Mouse (Mus musculus): ENCODE measurements around the gene Etfrf1. TPM values are rescaled to one million over a fixed set of nuclear protein-coding genes. Genes with fewer than 3 reads are reported as not detected.

Gene Etfrf1
- total RNA-seq, 2 experiments from 2014 or later = 84.5 to 98.7 TPM

- intact Hi-C loops (cut with DNase I) = no loop called here
- no peak for DNase-seq
Observed at GRCm38 (mm10) chr6:145215826-145216225, 4.9 kb downstream of the Etfrf1 start.

- DNase-seq = no peak
- intact Hi-C loops (cut with DNase I) = no loop called here
Observed at GRCm38 (mm10) chr6:145224246-145224645, 13.3 kb downstream of the Etfrf1 start.

- no peak for DNase-seq
- intact Hi-C loops (cut with DNase I) = no loop called here
Observed at GRCm38 (mm10) chr6:145226296-145226695, 15.4 kb downstream of the Etfrf1 start.

GRCm38 (mm10) chr6:145234391-145234790 lies 23.5 kb downstream of the Etfrf1 start:
- intact Hi-C loops (cut with DNase I) = no loop called here
- DNase-seq = no peak

GRCm38 (mm10) chr6:145235367-145235766 lies 24.4 kb downstream of the Etfrf1 start:
- DNase-seq = no peak
- intact Hi-C loops (cut with DNase I) = no loop called here

GRCm38 (mm10) chr6:145237148-145237547 lies 26.2 kb downstream of the Etfrf1 start:
- DNase-seq = no peak
- intact Hi-C loops (cut with DNase I) = no loop called here

GRCm38 (mm10) chr6:145240285-145240684 lies 29.4 kb downstream of the Etfrf1 start:
- DNase-seq = no peak
- intact Hi-C loops (cut with DNase I) = no loop called here

- intact Hi-C loops (cut with DNase I) = loop anchor here (1.0 kb wide), 1 partner anchor 100 kb away; no protein-coding TSS in a partner anchor
- no peak for DNase-seq
Observed at GRCm38 (mm10) chr6:145242521-145242920, 31.6 kb downstream of the Etfrf1 start.

- intact Hi-C loops (cut with DNase I) = no loop called here
- no peak for DNase-seq
Observed at GRCm38 (mm10) chr6:145246841-145247240, 35.9 kb downstream of the Etfrf1 start.

GRCm38 (mm10) chr6:145247886-145248285 lies 37.0 kb downstream of the Etfrf1 start:
- intact Hi-C loops (cut with DNase I) = loop anchor here (2.0 kb wide), 1 partner anchor 37 kb away; the partner anchor contains the start of genes Casc1 and Etfrf1
- no peak for DNase-seq

GRCm38 (mm10) chr6:145249291-145250184 lies 38.6 kb downstream of the Etfrf1 start:
- peak; percentile 66 to 70 for DNase-seq

GRCm38 (mm10) chr6:145250185-145250791 lies 39.4 kb downstream of the Etfrf1 start, which contains the start of gene Kras:
TSS of gene Kras (minus strand) at chr6:145250239.
- DNase-seq = peak; percentile 93 to 94
- intact Hi-C loops (cut with DNase I) = loop anchor here (1.0 kb wide), 1 partner anchor 91 kb away; no protein-coding TSS in a partner anchor

More at GRCm38 (mm10) chr6:145249291-145250184, 38.6 kb downstream of the Etfrf1 start:
- intact Hi-C loops (cut with DNase I) = loop anchor here (1.0 to 2.0 kb wide), 2 partner anchors 39 to 92 kb away; partner anchors contain the start of genes Casc1 and Etfrf1

GRCm38 (mm10) chr6:145250820-145251219 lies 39.9 kb downstream of the Etfrf1 start:
- DNase-seq = peak in 1 of 2 experiments; percentile 10
- intact Hi-C loops (cut with DNase I) = loop anchor here (1.0 kb wide), 1 partner anchor 90 kb away; no protein-coding TSS in a partner anchor

GRCm38 (mm10) chr6:145255952-145256700 lies 45.2 kb downstream of the Etfrf1 start:
- intact Hi-C loops (cut with DNase I) = no loop called here
- peak; percentile 27 to 45 for DNase-seq

GRCm38 (mm10) chr6:145256701-145257073 lies 45.8 kb downstream of the Etfrf1 start:
- no peak for DNase-seq
- intact Hi-C loops (cut with DNase I) = no loop called here

- DNase-seq = no peak
- intact Hi-C loops (cut with DNase I) = loop anchor here (2.0 kb wide), 1 partner anchor 70 kb away; no protein-coding TSS in a partner anchor
Observed at GRCm38 (mm10) chr6:145262314-145262713, 51.4 kb downstream of the Etfrf1 start.

Data from heart, postnatal 10 days (tissue).